Mouse (Mus musculus) retina, embryonic 14.5 days (tissue): Measurements from ENCODE around the gene Stap2.

Source experiments
- DNase-seq: peaks from one replicate; pipeline ENCODE4 v3.0.0-alpha.2; 2015; ENCODE audit warnings: low spot score

The Stap2 gene

GRCm38 (mm10) chr17:55959946-55960740, 45.2 kb downstream of the Stap2 start:
- DNase-seq, result no peak

- peak; percentile 98 for DNase-seq
Measured at GRCm38 (mm10) chr17:55958918-55959728, 46.3 kb downstream of the Stap2 start, which contains the start of gene Yju2. Gene Yju2 (plus strand): TSS chr17:55959099.

- DNase-seq, result no peak
Measured at GRCm38 (mm10) chr17:55958584-55958886, 46.8 kb downstream of the Stap2 start.

GRCm38 (mm10) chr17:55957726-55958583, 47.4 kb downstream of the Stap2 start:
- no peak for DNase-seq

- peak; percentile 84 for DNase-seq
Measured at GRCm38 (mm10) chr17:55957168-55957567, 48.2 kb downstream of the Stap2 start.

DNA sequence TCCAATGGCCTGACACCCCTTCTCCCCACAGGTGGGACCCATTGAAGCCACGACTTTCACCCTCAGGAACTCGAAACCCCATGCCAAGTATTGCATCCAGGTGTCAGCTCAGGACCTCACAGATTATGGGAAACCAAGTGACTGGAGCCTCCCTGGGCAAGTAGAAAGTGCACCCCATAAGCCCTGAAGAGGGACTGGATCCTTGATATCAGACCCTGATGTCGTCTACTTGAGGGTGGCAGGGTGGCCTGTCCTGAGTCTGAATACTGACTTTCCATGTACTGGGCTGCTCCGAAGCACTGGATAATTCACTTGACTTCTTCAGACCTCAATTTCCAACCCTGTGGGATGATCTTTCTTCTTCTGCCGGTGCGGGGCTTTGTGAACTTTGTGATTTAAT, 48.8 kb downstream of the Stap2 start:
- DNase-seq, result no peak

GRCm38 (mm10) chr17:55956129-55956528, 49.3 kb downstream of the Stap2 start:
- DNase-seq, result peak; percentile 66

GRCm38 (mm10) chr17:55954229-55954628, 51.2 kb downstream of the Stap2 start:
- no peak for DNase-seq

- DNase-seq, result no peak
Measured at GRCm38 (mm10) chr17:55953751-55954150, 51.6 kb downstream of the Stap2 start.

DNA sequence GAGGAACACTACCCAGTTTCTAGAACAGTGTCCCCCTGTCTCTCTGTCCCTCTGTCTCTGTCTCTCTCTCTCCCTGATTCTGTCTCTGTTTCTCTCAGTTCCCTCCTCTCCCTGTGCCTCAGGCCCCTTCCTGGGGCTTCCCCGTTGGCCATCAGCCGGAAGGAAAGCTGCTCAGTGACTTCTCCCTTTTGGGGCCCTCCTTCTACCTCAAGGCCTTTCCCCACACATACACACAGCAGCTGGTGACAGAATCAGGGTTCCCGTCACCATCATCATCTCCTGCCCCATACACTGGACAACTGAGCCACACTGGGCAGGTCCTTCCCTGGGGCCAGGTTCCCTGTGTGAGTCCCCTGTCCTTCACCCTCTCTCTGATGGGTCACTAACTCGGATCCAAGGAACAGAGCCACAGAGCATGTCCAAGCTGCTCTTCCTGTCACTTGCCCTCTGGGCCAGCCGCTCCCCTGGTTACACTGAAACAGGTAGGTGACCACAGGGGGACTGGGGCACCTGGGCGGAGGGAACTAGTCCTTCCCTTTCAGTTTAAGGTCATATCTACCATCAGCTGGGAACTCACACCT, 52.8 kb downstream of the Stap2 start, which contains the start of gene Ebi3:
Ebi3 (plus strand) TSS at position 194 of the 581 bp plus-strand sequence.
- no peak for DNase-seq

DNA sequence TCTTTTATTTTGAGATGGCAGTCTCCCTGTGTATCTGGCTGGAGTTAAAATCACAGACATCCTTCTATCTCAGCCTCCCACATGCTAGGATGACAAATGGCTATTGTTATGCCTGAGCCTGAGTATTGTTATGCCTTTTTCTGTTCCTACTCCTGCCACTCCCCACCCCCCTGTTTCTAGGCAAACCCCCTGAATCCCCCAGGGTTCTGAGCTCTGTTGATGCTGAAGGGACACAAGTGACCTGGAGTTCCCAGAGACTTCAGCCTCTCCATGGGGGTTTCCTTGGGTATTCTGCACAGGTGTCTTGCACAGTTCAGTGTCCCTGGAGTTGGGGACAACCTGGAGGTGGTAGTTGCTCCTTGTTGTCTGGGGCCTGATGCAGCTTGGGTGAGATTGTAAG, 53.3 kb downstream of the Stap2 start:
- DNase-seq, result no peak

- DNase-seq, result no peak
Measured at GRCm38 (mm10) chr17:55950601-55951000, 54.8 kb downstream of the Stap2 start.

- DNase-seq, result no peak
Measured at GRCm38 (mm10) chr17:55949400-55949799, 56.0 kb downstream of the Stap2 start, which contains the start of gene Zfp119b. Gene Zfp119b (minus strand): TSS chr17:55949500.

DNA sequence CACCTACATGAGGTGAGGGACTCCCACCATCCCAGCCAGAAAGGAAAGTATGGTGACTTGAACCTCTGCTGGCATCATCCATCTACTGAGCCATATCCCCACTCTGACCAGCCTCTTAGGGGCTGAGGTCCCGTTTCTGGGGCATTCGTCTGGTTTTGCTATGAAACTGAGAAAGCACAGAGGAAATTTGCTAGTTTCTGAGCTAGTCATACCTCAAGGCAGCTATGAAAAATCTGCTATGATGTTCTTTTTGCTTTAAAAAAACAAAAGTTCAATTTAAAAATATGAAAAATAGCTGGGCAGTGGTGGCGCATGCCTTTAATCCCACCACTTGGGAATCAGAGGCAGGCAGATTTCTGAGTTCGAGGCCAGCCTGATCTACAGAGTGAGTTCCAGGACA, 56.7 kb downstream of the Stap2 start:
- no peak for DNase-seq
